Mouse (Mus musculus) ovary, postnatal 36 days (tissue): ENCODE results near the gene Olfr872.
"Not testable (repeated sequence)": the region's sequence is repeated elsewhere in the genome, so short reads cannot be mapped to it uniquely, and the experiment has no call there.

Source experiments
- DNase-seq: peaks from one replicate; pipeline ENCODE4 v3.0.0; 2022; ENCODE audit warnings: low spot score, mixed read lengths

Olfr872 gene

GRCm38 (mm10) chr9:20236819-20237218 is at the start of gene Olfr872:
Gene Olfr872, plus strand, starts transcription at chr9:20237119.
- DNase-seq: no peak

GRCm38 (mm10) chr9:20202131-20202530 is 34.8 kb upstream of the Olfr872 start:
- DNase-seq: no peak

GRCm38 (mm10) chr9:20203413-20203984 is 33.4 kb upstream of the Olfr872 start:
- DNase-seq: not testable (repeated sequence)

GRCm38 (mm10) chr9:20210812-20211211 is 26.1 kb upstream of the Olfr872 start:
- DNase-seq: no peak

- DNase-seq: no peak
Observed at GRCm38 (mm10) chr9:20211477-20211876, 25.4 kb upstream of the Olfr872 start.

- DNase-seq: no peak
Observed at GRCm38 (mm10) chr9:20211907-20212306, 25.0 kb upstream of the Olfr872 start, which contains the start of gene Olfr871. Gene Olfr871, plus strand, starts transcription at chr9:20212207.

- DNase-seq: no peak
Observed at GRCm38 (mm10) chr9:20237378-20237777, 459 bp downstream of the Olfr872 start.

DNA sequence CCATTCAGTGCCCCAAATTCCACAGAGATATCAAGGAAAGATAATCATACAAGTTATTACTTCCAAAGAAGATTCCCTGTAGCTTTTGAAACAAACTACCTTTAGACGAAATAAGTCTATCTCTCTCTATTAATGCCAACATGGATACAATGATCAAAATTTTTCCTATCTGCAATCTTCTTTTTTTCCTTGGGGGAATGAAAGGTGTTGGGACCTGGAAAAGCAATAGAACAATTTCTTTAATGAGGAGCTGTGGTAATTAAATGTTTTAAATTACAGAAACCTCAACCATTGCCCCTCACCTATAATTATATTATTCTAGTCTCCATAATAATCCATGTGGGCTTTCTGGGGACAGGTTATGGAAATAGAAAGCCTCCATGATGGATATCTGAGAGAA is 45.1 kb downstream of the Olfr872 start, which contains the start of gene Olfr39:
Gene Olfr39 (plus strand): TSS at position 301 of the 400 bp plus-strand sequence.
- no peak for DNase-seq

GRCm38 (mm10) chr9:20295562-20295961 is 58.6 kb downstream of the Olfr872 start:
- not testable (repeated sequence) for DNase-seq

- DNase-seq: no peak
Observed at GRCm38 (mm10) chr9:20298232-20298631, 61.3 kb downstream of the Olfr872 start, which contains the start of gene Olfr873. Gene Olfr873, plus strand, starts transcription at chr9:20298532.
